Comparison of ENCODE assay signal across 8 mouse cellular contexts in genomic region chr4:59783685-59784279, GRCm38 (mm10). TPM values are rescaled to one million over a fixed set of nuclear protein-coding genes. Genes with fewer than 3 reads are reported as not detected.
DNase-seq lines count a peak whose midpoint lies in the region; ATAC-seq and TF ChIP-seq lines count a peak whose summit lies in the region.

No protein-coding gene starts in this region.

- TF ChIP-seq EP300 in CH12.LX (IDR thresholded peaks at IDR 0.05; ENCODE audit: low read length) = no peak
- no peak for TF ChIP-seq EP300 in heart, postnatal 0 days (IDR thresholded peaks at IDR 0.05; ENCODE audit: low read depth)

- no peaks in the 10 kb centered on the region for H3K9me3 ChIP-seq in CH12.LX (replicated peaks; ENCODE audit: low read length)
- H3K9me3 ChIP-seq in forebrain, embryonic 11.5 days (ENCODE audit: control insufficient read depth, low read length) = no peaks in the 10 kb centered on the region
- no peaks in the 10 kb centered on the region for H3K9me3 ChIP-seq in heart, postnatal 0 days (replicated peaks; ENCODE audit: control insufficient read depth, low read length)
- H3K9me3 ChIP-seq in liver, embryonic 16.5 days (replicated peaks; ENCODE audit: control insufficient read depth, low read length) = no peaks in the 10 kb centered on the region
- H3K9me3 ChIP-seq in neural tube, embryonic 13.5 days = no peaks in the 10 kb centered on the region

- peak overlapping the region; percentile 14; the same call in 1 of the 2 replicates for H3K27ac ChIP-seq in CH12.LX (ENCODE audit: insufficient read depth, low read depth)
- H3K27ac ChIP-seq in forebrain, embryonic 11.5 days (ENCODE audit: low read depth, low read length) = peak overlapping the region; percentile 59
- peak overlapping the region; percentile 82 for H3K27ac ChIP-seq in heart, postnatal 0 days (ENCODE audit: low read depth)
- H3K27ac ChIP-seq in liver, embryonic 16.5 days (ENCODE audit: low read length) = peak overlapping the region; percentile 56
- peak overlapping the region; percentile 72 for H3K27ac ChIP-seq in neural tube, embryonic 13.5 days (replicated peaks)
- peak overlapping the region; percentile 83 for H3K27ac ChIP-seq in testis, adult 2 months (ENCODE audit: control insufficient read depth, insufficient read depth, low read depth, low read length)

- no peak for TF ChIP-seq RAD21 in CH12.LX (IDR thresholded peaks at IDR 0.05; ENCODE audit: low read depth, low read length)

- dilution Hi-C loops in CH12.LX (cut with MboI; ENCODE audit: extremely low pct_ligation_motif_present, extremely low pct_unique_long_range_greater_than_20kb, low sequenced_read_pairs) = no loop called here

- WGBS in forebrain, embryonic 11.5 days = 1% methylated on average over 36 of the region's 36 CpGs
- under 1% methylated on average over 33 of the region's 36 CpGs for WGBS in heart, postnatal 0 days
- WGBS in liver, embryonic 16.5 days (ENCODE audit: insufficient replicate concordance) = under 1% methylated on average over 36 of the region's 36 CpGs
- WGBS in neural tube, embryonic 13.5 days = 1% methylated on average over 36 of the region's 36 CpGs

- DNase-seq in CH12.LX (ENCODE audit: extremely low read depth) = peak; percentile 100
- DNase-seq in c-Kit-positive CD71-positive TER-119-negative erythroid progenitor cells, embryonic 14.5 days (ENCODE audit: low read depth) = peak; percentile 99
- peak; percentile 96 for DNase-seq in forebrain, embryonic 11.5 days (ENCODE audit: low spot score)
- peak; percentile 98 for DNase-seq in heart, postnatal 0 days (ENCODE audit: low spot score)
- peak; percentile 96 to 97 for DNase-seq in kidney, postnatal 4 days

- peaks cover 6 to 21% of the 10 kb centered on the region in 2 experiments for H3K4me1 ChIP-seq in CH12.LX (ENCODE audit: control insufficient read depth in 1 of 2, insufficient read depth in 2 of 2)
- H3K4me1 ChIP-seq in forebrain, embryonic 11.5 days (replicated peaks; ENCODE audit: control insufficient read depth, insufficient read depth, low read length) = no peaks in the 10 kb centered on the region
- H3K4me1 ChIP-seq in heart, postnatal 0 days (ENCODE audit: control insufficient read depth, insufficient read depth) = peaks cover 4% of the 10 kb centered on the region; the same call in 1 of the 2 replicates
- peaks cover 12% of the 10 kb centered on the region for H3K4me1 ChIP-seq in liver, embryonic 16.5 days (ENCODE audit: control insufficient read depth, low read depth, low read length)
- peaks cover 19% of the 10 kb centered on the region for H3K4me1 ChIP-seq in neural tube, embryonic 13.5 days (replicated peaks)
- H3K4me1 ChIP-seq in testis, adult 2 months (ENCODE audit: control insufficient read depth, insufficient read depth, low read length) = peaks cover 4% of the 10 kb centered on the region

- no peaks in the 10 kb centered on the region for H3K27me3 ChIP-seq in CH12.LX (replicated peaks)
- no peaks in the 10 kb centered on the region for H3K27me3 ChIP-seq in forebrain, embryonic 11.5 days (ENCODE audit: control insufficient read depth, insufficient read depth, low read length)
- H3K27me3 ChIP-seq in heart, postnatal 0 days (ENCODE audit: control insufficient read depth, insufficient read depth, low read length) = no peaks in the 10 kb centered on the region
- no peaks in the 10 kb centered on the region for H3K27me3 ChIP-seq in liver, embryonic 16.5 days (ENCODE audit: control insufficient read depth, insufficient read depth, low read depth, low read length)
- H3K27me3 ChIP-seq in neural tube, embryonic 13.5 days = no peaks in the 10 kb centered on the region
- no peaks in the 10 kb centered on the region for H3K27me3 ChIP-seq in testis, adult 2 months (ENCODE audit: control insufficient read depth, insufficient read depth, low read length)

- H3K36me3 ChIP-seq in CH12.LX (replicated peaks in 1 of 2; ENCODE audit: control insufficient read depth in 1 of 2, insufficient read depth in 1 of 2, low read length in 1 of 2) = peaks cover 6 to 23% of the 10 kb centered on the region in 2 experiments
- H3K36me3 ChIP-seq in forebrain, embryonic 11.5 days (ENCODE audit: control insufficient read depth, insufficient read depth, low read length) = no peaks in the 10 kb centered on the region
- no peaks in the 10 kb centered on the region for H3K36me3 ChIP-seq in heart, postnatal 0 days (replicated peaks; ENCODE audit: control insufficient read depth, insufficient read depth, low read length)
- H3K36me3 ChIP-seq in liver, embryonic 16.5 days (ENCODE audit: control insufficient read depth, insufficient read depth) = no peaks in the 10 kb centered on the region
- no peaks in the 10 kb centered on the region for H3K36me3 ChIP-seq in neural tube, embryonic 13.5 days
- no peaks in the 10 kb centered on the region for H3K36me3 ChIP-seq in testis, adult 2 months (ENCODE audit: control insufficient read depth, insufficient read depth, low read length)

- ATAC-seq in forebrain, embryonic 11.5 days (replicated peaks; ENCODE audit: low FRiP score) = peak; percentile 95
- ATAC-seq in heart, postnatal 0 days (ENCODE audit: insufficient read depth, low read depth) = peak; percentile 94
- peak; percentile 96 for ATAC-seq in liver, embryonic 16.5 days (ENCODE audit: low read depth)
- peak; percentile 96 for ATAC-seq in neural tube, embryonic 13.5 days (ENCODE audit: low read depth)

- H3K9ac ChIP-seq in CH12.LX (ENCODE audit: insufficient read depth, low read depth) = peak overlapping the region; percentile 49
- H3K9ac ChIP-seq in forebrain, embryonic 11.5 days (ENCODE audit: low read length) = peak overlapping the region; percentile 90
- H3K9ac ChIP-seq in heart, postnatal 0 days (replicated peaks; ENCODE audit: low read depth, low read length) = peak overlapping the region; percentile 86
- H3K9ac ChIP-seq in liver, embryonic 16.5 days (ENCODE audit: low read depth, low read length) = peak overlapping the region; percentile 86
- H3K9ac ChIP-seq in neural tube, embryonic 13.5 days = peak overlapping the region; percentile 82

- TF ChIP-seq CTCF in CH12.LX (conservative IDR thresholded peaks at IDR 0.05 in 1 of 2, IDR thresholded peaks at IDR 0.05 in 1 of 2; ENCODE audit: low read depth in 2 of 2, low read length in 2 of 2) = no peak
- TF ChIP-seq CTCF in heart, postnatal 0 days (IDR thresholded peaks at IDR 0.05; ENCODE audit: low read depth) = no peak
- TF ChIP-seq CTCF in testis, adult 2 months (IDR thresholded peaks at IDR 0.05; ENCODE audit: control insufficient read depth, insufficient read depth, insufficient replicate concordance, low read depth, low read length) = no peak

- peak; percentile 83 for TF ChIP-seq POLR2A in CH12.LX (IDR thresholded peaks at IDR 0.05; ENCODE audit: low read depth, low read length)
- peak; percentile 56 for TF ChIP-seq POLR2A in testis, adult 2 months (IDR thresholded peaks at IDR 0.05; ENCODE audit: control insufficient read depth, low read depth, low read length)

- H3K4me2 ChIP-seq in CH12.LX (ENCODE audit: insufficient read depth, low read depth, poor library complexity, severe bottlenecking) = no peak overlapping the region; the same call in 1 of the 2 replicates
- peak overlapping the region; percentile 71 for H3K4me2 ChIP-seq in forebrain, embryonic 11.5 days (ENCODE audit: low read depth, low read length, severe bottlenecking)
- H3K4me2 ChIP-seq in heart, postnatal 0 days (ENCODE audit: low read depth, low read length) = peak overlapping the region; percentile 94
- H3K4me2 ChIP-seq in liver, embryonic 16.5 days (ENCODE audit: low read depth, low read length) = peak overlapping the region; percentile 95
- H3K4me2 ChIP-seq in neural tube, embryonic 13.5 days = peak overlapping the region; percentile 89

- in situ Hi-C loops in CH12.LX (cut with MboI; ENCODE audit: low pct_ligation_motif_present, low pct_unique_long_range_greater_than_20kb, low sequenced_read_pairs) = no loop called here

- peak overlapping the region; percentile 86 to 91 (median 90) for H3K4me3 ChIP-seq in CH12.LX (replicated peaks in 1 of 3; ENCODE audit: low read depth in 2 of 3, low read length in 2 of 3, poor library complexity in 1 of 3)
- H3K4me3 ChIP-seq in forebrain, embryonic 11.5 days (ENCODE audit: low read depth, low read length) = peak overlapping the region; percentile 94
- peak overlapping the region; percentile 99 for H3K4me3 ChIP-seq in heart, postnatal 0 days (ENCODE audit: low read depth, low read length)
- peak overlapping the region; percentile 96 for H3K4me3 ChIP-seq in liver, embryonic 16.5 days (ENCODE audit: low read depth, low read length)
- peak overlapping the region; percentile 97 for H3K4me3 ChIP-seq in neural tube, embryonic 13.5 days
- H3K4me3 ChIP-seq in testis, adult 2 months (ENCODE audit: control insufficient read depth, low read depth, low read length) = peak overlapping the region; percentile 97

- H3K79me2 ChIP-seq in CH12.LX (replicated peaks; ENCODE audit: control insufficient read depth, extremely low read depth, insufficient read depth, poor library complexity, severe bottlenecking) = peaks cover 40% of the 10 kb centered on the region

TF ChIP-seq in CH12.LX, 34 proteins besides CTCF, POLR2A, EP300 and RAD21 (continues in another document):
- TF ChIP-seq KAT2A (IDR thresholded peaks at IDR 0.05; ENCODE audit: insufficient replicate concordance, low read length) = peak; percentile 94; the same call in 1 of the 2 replicates
- peak; percentile 95 for TF ChIP-seq ZNF384 (IDR thresholded peaks at IDR 0.05; ENCODE audit: low read depth, low read length)

RNA-seq across cellular contexts. Expression of gene Inip, which starts 17.6 kb away (rescaled TPM):
- total RNA-seq in CH12.LX (2012; rRNA removed) (24.3 and 28.9 TPM in 2 replicates), CH12.LX (2014; rRNA removed) (67.1 and 73.2 TPM in 2 replicates)
- 32.5 and 38.5 TPM in 2 replicates for polyA plus RNA-seq in CH12.LX (2012; ENCODE audit: insufficient read length, low read depth)
- polyA plus RNA-seq in forebrain, embryonic 11.5 days (2014; fragmentation: Nextera tagmentation; extraction: Ambion mirVana) = 102 and 114 TPM in 2 replicates
- 10.3 and 17.3 TPM in 2 replicates for total RNA-seq in heart, postnatal 0 days (2014; rRNA removed; ENCODE audit: low replicate concordance)
- polyA plus RNA-seq in heart, postnatal 0 days (2015; fragmentation: Nextera tagmentation; extraction: Ambion mirVana) = 23.6 and 25.2 TPM in 2 replicates
- polyA plus RNA-seq in liver, embryonic 16.5 days (2015; fragmentation: Nextera tagmentation; extraction: Ambion mirVana) = 14.0 and 16.3 TPM in 2 replicates
- 60.3 and 67.3 TPM in 2 replicates for polyA plus RNA-seq in neural tube, embryonic 13.5 days (2015; fragmentation: Nextera tagmentation; extraction: Ambion mirVana)
- polyA plus RNA-seq in testis, adult 2 months (2012; rRNA removed) = 6.7 and 6.9 TPM in 2 replicates

RNA-seq across cellular contexts. Expression of gene Snx30, which starts 21.9 kb away (rescaled TPM):
- total RNA-seq in CH12.LX (2012; rRNA removed) = 8.1 and 8.4 TPM in 2 replicates
- total RNA-seq in CH12.LX (2014; rRNA removed) = 7.9 and 9.7 TPM in 2 replicates
- polyA plus RNA-seq in CH12.LX (2012; ENCODE audit: insufficient read length, low read depth) = 15.9 and 16.9 TPM in 2 replicates
- polyA plus RNA-seq in forebrain, embryonic 11.5 days (2014; fragmentation: Nextera tagmentation; extraction: Ambion mirVana) = 8.8 and 8.9 TPM in 2 replicates
- total RNA-seq in heart, postnatal 0 days (2014; rRNA removed; ENCODE audit: low replicate concordance) = 3.7 and 4.5 TPM in 2 replicates
- 2.9 and 3.3 TPM in 2 replicates for polyA plus RNA-seq in heart, postnatal 0 days (2015; fragmentation: Nextera tagmentation; extraction: Ambion mirVana)
- 3.6 and 5.0 TPM in 2 replicates for polyA plus RNA-seq in liver, embryonic 16.5 days (2015; fragmentation: Nextera tagmentation; extraction: Ambion mirVana)
- polyA plus RNA-seq in neural tube, embryonic 13.5 days (2015; fragmentation: Nextera tagmentation; extraction: Ambion mirVana) = 12.9 and 14.8 TPM in 2 replicates
- 0.57 and 0.71 TPM in 2 replicates for polyA plus RNA-seq in testis, adult 2 months (2012; rRNA removed)

Comparison
In these comparisons a context has a peak if more than half of its experiments do, and no peak if none do; other contexts are left out.
1. Peak in every context shown above with its lines: DNase-seq, ATAC-seq, H3K4me3 ChIP-seq and H3K27ac ChIP-seq.
2. H3K27ac ChIP-seq: peak in every context shown above with its lines; median percentile 83 in testis, adult 2 months; 82 in heart, postnatal 0 days; 72 in neural tube, embryonic 13.5 days; 59 in forebrain, embryonic 11.5 days; 56 in liver, embryonic 16.5 days; 14 in CH12.LX.